Mouse (Mus musculus): ENCODE data around the gene Caskin2.

- TF ChIP-seq CTCF (IDR thresholded peaks at IDR 0.05 in 2 of 3, conservative IDR thresholded peaks at IDR 0.05 in 1 of 3; ENCODE audit: control insufficient read depth in 1 of 3, insufficient read depth in 1 of 3, low read depth in 2 of 3, low read length in 3 of 3, poor library complexity in 1 of 3, severe bottlenecking in 1 of 3) (no peak), USF1 (IDR thresholded peaks at IDR 0.05; ENCODE audit: low read depth, low read length) (no peak; the same call in 1 of the 2 replicates), ETS1 (IDR thresholded peaks at IDR 0.05; ENCODE audit: low read depth, low read length) (peak; percentile 45; the same call in 1 of the 2 replicates), MYC (IDR thresholded peaks at IDR 0.05; ENCODE audit: low read depth, low read length) (no peak), BHLHE40 (IDR thresholded peaks at IDR 0.05; ENCODE audit: borderline replicate concordance, low read depth, low read length) (no peak), MXI1 (IDR thresholded peaks at IDR 0.05; ENCODE audit: low read depth, low read length) (peak; percentile 67), ZNF384 (IDR thresholded peaks at IDR 0.05; ENCODE audit: low read depth, low read length) (no peak), KAT2A (conservative IDR thresholded peaks at IDR 0.05; ENCODE audit: low read depth, low read length) (no peak; the same call in 1 of the 2 replicates), POLR2A (IDR thresholded peaks at IDR 0.05; ENCODE audit: control insufficient read depth in 1 of 2, insufficient read depth in 1 of 2, low read depth in 1 of 2, low read length in 2 of 2, poor library complexity in 1 of 2) (peak; percentile 88), MYB (IDR thresholded peaks at IDR 0.05; ENCODE audit: low read depth, low read length) (no peak), EP300 (IDR thresholded peaks at IDR 0.05; ENCODE audit: low read depth in 1 of 2, low read length in 2 of 2) (no peak)
Observed at GRCm38 (mm10) chr11:115823774-115824740, 10.6 kb upstream of the Caskin2 start, which contains the start of gene Llgl2.

All from MEL (cell line).